Mouse (Mus musculus): ENCODE measurements around the gene Cyp4a12a.
"Not testable (repeated sequence)": the region's sequence is repeated elsewhere in the genome, so short reads cannot be mapped to it uniquely, and the experiment has no call there.

Cyp4a12a gene

GRCm38 (mm10) chr4:115298746-115299145 is at the start of gene Cyp4a12a:
Gene Cyp4a12a (plus strand): TSS chr4:115299046.
- DNase-seq (ENCODE audit: low spot score in 2 of 2), result not testable (repeated sequence)

DNA sequence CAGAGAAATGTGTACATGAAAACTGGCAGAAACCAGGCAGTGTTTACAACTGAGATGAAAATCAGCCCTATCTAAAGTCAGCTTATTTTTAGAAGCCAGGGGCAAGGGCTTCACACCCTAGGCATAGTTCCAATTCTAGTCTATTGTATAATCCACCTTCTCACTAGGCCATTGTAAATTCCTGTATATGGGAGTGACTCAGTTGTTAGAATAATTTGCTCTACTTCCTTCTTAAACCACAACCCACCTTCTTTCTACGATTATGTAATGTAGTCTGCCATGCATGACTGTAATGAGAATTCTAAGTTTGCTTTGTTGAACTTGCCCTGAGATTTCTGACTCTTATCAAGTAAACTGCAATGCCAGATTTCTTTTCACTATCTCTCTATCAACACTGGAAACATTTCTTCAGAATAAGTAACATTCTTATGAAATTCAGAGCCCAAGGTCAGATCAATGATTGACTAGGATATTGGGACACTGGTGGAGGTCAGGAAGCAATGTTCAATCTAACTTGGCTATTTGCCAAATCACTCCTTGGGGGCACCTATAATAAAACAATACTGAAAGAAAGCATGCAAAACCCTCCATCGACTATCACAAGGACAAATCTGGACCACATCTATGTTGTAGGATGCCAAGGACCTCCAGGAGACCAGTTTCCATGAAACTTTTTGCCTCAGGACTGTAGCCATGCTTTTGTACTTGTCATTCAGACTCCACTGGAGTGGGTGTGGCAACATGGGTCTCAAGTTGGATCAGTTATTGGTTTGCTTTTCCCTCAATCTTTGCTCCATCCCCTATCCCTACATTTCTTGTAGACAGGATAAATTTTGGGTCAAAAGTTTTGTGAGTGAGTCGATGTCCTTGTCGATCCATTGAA is 33.9 kb upstream of the Cyp4a12a start:
- DNase-seq (ENCODE audit: low spot score in 2 of 2), result not testable (repeated sequence)

- DNase-seq (ENCODE audit: low spot score in 2 of 2), result not testable (repeated sequence)
Measured at GRCm38 (mm10) chr4:115278215-115278982, 20.4 kb upstream of the Cyp4a12a start.

DNA sequence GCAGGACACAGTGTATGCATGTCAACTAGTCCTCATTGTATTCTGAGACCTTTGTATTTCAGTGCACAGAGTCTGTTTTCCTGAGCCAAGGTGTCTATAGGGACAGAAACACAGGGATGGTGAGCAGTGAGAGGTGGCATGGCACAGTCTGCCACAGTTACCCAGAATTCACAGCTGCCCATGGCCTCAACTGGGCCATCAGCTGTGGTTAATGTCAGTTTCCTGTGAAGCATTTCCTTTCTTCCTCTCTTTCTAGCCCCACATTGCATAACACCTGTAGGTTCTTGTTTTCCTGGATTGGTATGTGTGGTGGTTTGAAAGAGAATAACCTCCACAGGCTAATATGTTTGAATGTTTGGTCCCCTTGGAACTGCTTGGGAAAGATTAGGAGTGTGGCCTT is 18.5 kb upstream of the Cyp4a12a start:
- no peak for DNase-seq (ENCODE audit: low spot score in 2 of 2)

DNA sequence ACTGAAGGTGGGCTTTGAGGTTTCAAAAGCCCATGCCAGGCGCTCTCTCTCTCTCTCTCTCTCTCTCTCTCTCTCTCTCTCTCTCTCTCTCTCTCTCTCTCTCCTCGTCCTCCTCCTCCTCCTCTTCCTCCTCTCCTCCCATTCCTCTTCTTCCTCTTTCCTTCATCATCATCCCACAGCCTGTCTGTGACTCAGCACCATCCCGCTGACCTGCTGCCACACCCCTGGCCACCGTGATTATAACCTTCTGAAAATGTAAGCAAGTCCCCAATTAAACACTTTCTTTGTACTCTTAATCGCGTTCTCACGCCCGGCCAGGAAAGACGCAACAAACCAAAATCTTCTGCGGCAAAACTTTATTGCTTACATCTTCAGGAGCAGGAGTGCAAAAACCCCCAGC is 18.1 kb upstream of the Cyp4a12a start:
- DNase-seq (ENCODE audit: low spot score in 2 of 2), result not testable (repeated sequence)

GRCm38 (mm10) chr4:115281231-115281767 is 17.5 kb upstream of the Cyp4a12a start:
- DNase-seq (ENCODE audit: low spot score in 2 of 2), result not testable (repeated sequence)

GRCm38 (mm10) chr4:115325722-115326121 is 26.9 kb downstream of the Cyp4a12a start:
- DNase-seq (ENCODE audit: low spot score in 2 of 2), result not testable (repeated sequence)

DNA sequence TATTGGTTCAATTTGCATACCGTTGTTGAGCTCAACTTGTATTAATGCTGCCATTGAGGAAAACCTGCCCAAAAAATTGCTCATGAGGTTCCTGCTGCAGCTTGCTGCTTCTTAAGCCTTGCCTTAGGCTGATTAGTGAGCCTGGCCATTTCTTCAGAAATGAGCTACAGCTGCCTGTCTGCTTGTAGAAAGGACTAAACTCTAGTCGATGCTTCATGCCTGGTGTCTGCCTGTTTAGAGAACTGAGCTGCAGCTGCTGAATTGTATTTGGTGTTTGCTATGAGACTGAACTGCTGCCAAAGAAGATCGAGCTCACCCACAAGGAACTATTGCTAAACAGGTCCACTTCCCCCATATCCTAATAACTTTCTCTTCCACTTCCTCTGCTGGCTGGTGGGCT is 66.8 kb downstream of the Cyp4a12a start:
- DNase-seq (ENCODE audit: low spot score in 2 of 2), result not testable (repeated sequence)

- not testable (repeated sequence) for DNase-seq (ENCODE audit: low spot score in 2 of 2)
Measured at GRCm38 (mm10) chr4:115368067-115368466, 69.2 kb downstream of the Cyp4a12a start.

Data from right cerebral cortex, postnatal 36 days (tissue).